Mouse (Mus musculus): ENCODE results near the gene Dync2li1. TPM values are rescaled to one million over a fixed set of nuclear protein-coding genes. Genes with fewer than 3 reads are reported as not detected.

Dync2li1 gene
- polyA plus RNA-seq, 1 experiment: 5.4 TPM

DNA sequence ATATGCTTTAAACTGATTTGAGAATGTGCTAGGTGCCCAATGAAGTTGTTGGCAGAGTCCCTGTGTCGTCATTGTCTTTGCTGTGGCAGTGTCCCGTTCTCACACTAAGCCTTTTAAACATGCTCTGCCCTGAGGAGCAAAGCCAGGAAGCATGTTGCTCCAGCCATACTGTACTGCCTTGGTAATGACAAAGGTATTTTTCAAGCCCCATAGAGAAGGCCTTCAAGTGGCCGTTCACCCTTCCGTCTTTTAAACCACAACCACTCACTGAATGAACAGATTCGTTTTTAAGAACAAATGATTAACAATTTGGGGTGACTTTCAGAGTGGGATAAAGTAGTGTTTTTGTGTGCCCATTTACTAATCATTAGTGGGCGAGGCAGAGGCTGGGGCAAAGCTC, 5.1 kb upstream of the Dync2li1 start:
- no peak overlapping the region for H3K4me3 ChIP-seq (ENCODE audit: insufficient read depth, low read depth, low read length)
- peaks cover 6% of the 10 kb centered on the region for H3K4me1 ChIP-seq (ENCODE audit: control insufficient read depth, insufficient read depth, insufficient read length, low read length)
- no peak overlapping the region for H3K27ac ChIP-seq (replicated peaks; ENCODE audit: low read depth, low read length)

GRCm38 (mm10) chr17:84622028-84622427, 4.3 kb upstream of the Dync2li1 start:
- Histone ChIP-seq H3K4me3 (ENCODE audit: insufficient read depth, low read depth, low read length) (no peak overlapping the region), H3K4me1 (ENCODE audit: control insufficient read depth, insufficient read depth, insufficient read length, low read length) (peaks cover 6% of the 10 kb centered on the region), H3K27ac (replicated peaks; ENCODE audit: low read depth, low read length) (no peak overlapping the region)

- Histone ChIP-seq H3K27ac (replicated peaks; ENCODE audit: low read depth, low read length) (no peak overlapping the region), H3K4me1 (ENCODE audit: control insufficient read depth, insufficient read depth, insufficient read length, low read length) (peaks cover 6% of the 10 kb centered on the region), H3K4me3 (ENCODE audit: insufficient read depth, low read depth, low read length) (no peak overlapping the region)
Observed at GRCm38 (mm10) chr17:84622873-84623272, 3.4 kb upstream of the Dync2li1 start.

- Histone ChIP-seq H3K27ac (replicated peaks; ENCODE audit: low read depth, low read length) (no peak overlapping the region), H3K4me3 (ENCODE audit: insufficient read depth, low read depth, low read length) (peak overlapping the region; percentile 27; the same call in 1 of the 2 replicates), H3K4me1 (ENCODE audit: control insufficient read depth, insufficient read depth, insufficient read length, low read length) (no peaks in the 10 kb centered on the region)
Observed at GRCm38 (mm10) chr17:84626857-84627305, 585 bp downstream of the Dync2li1 start.

GRCm38 (mm10) chr17:84627721-84628120, 1.4 kb downstream of the Dync2li1 start:
- no peak overlapping the region for H3K27ac ChIP-seq (replicated peaks; ENCODE audit: low read depth, low read length)
- H3K4me1 ChIP-seq (ENCODE audit: control insufficient read depth, insufficient read depth, insufficient read length, low read length): no peaks in the 10 kb centered on the region
- H3K4me3 ChIP-seq (ENCODE audit: insufficient read depth, low read depth, low read length): no peak overlapping the region

- Histone ChIP-seq H3K4me3 (ENCODE audit: insufficient read depth, low read depth, low read length) (no peak overlapping the region), H3K27ac (replicated peaks; ENCODE audit: low read depth, low read length) (no peak overlapping the region), H3K4me1 (ENCODE audit: control insufficient read depth, insufficient read depth, insufficient read length, low read length) (no peaks in the 10 kb centered on the region)
Observed at GRCm38 (mm10) chr17:84628611-84629010, 2.3 kb downstream of the Dync2li1 start.

DNA sequence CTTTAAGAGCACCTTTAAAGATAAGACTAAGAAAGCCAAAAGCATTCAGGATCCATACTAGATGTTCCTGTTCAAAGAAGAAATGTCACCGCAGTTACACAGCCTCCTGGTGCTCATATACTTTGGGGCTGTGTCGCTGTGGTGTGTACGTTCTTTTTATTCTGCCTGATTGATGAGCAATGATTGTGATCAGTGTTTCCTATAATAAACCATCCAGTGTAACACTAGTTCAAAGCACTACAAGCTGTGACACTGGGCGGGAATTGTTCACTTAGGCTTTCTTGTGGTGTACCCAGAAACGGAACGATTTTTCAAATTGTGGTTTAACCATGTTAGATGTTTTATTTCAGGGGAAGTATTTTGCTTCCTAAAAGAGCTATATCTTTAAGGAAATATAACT, 5.5 kb downstream of the Dync2li1 start:
- H3K4me1 ChIP-seq (ENCODE audit: control insufficient read depth, insufficient read depth, insufficient read length, low read length): no peaks in the 10 kb centered on the region
- no peak overlapping the region for H3K27ac ChIP-seq (replicated peaks; ENCODE audit: low read depth, low read length)
- no peak overlapping the region for H3K4me3 ChIP-seq (ENCODE audit: insufficient read depth, low read depth, low read length)

GRCm38 (mm10) chr17:84633443-84633842, 7.1 kb downstream of the Dync2li1 start:
- H3K4me3 ChIP-seq (ENCODE audit: insufficient read depth, low read depth, low read length): no peak overlapping the region
- no peak overlapping the region for H3K27ac ChIP-seq (replicated peaks; ENCODE audit: low read depth, low read length)
- no peaks in the 10 kb centered on the region for H3K4me1 ChIP-seq (ENCODE audit: control insufficient read depth, insufficient read depth, insufficient read length, low read length)

GRCm38 (mm10) chr17:84636328-84636727, 10.0 kb downstream of the Dync2li1 start:
- Histone ChIP-seq H3K27ac (replicated peaks; ENCODE audit: low read depth, low read length) (no peak overlapping the region), H3K4me3 (ENCODE audit: insufficient read depth, low read depth, low read length) (no peak overlapping the region), H3K4me1 (ENCODE audit: control insufficient read depth, insufficient read depth, insufficient read length, low read length) (peaks cover 3% of the 10 kb centered on the region; the same call in 1 of the 2 replicates)

DNA sequence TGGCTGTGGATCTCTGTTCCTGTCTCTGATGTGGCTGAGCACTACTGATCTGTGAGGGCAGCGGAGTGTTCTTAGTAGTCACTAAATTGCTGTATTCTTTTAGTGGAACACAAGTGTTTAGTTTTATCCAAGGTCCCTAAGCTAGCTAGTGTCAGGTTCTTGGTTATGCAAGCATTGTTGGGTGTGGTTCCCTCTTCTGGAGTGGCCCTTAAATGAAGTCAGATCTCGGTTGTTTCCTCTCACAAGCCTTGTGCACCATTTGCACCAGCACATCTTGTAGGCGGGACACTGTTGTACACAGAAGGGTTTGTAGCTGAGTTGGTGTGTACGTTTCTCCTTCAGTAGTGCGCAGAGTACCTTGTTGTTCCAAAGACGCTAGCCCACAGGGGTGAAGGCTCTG, 11.7 kb downstream of the Dync2li1 start:
- no peak overlapping the region for H3K27ac ChIP-seq (replicated peaks; ENCODE audit: low read depth, low read length)
- H3K4me1 ChIP-seq (ENCODE audit: control insufficient read depth, insufficient read depth, insufficient read length, low read length): peaks cover 3% of the 10 kb centered on the region; the same call in 1 of the 2 replicates
- H3K4me3 ChIP-seq (ENCODE audit: insufficient read depth, low read depth, low read length): no peak overlapping the region

DNA sequence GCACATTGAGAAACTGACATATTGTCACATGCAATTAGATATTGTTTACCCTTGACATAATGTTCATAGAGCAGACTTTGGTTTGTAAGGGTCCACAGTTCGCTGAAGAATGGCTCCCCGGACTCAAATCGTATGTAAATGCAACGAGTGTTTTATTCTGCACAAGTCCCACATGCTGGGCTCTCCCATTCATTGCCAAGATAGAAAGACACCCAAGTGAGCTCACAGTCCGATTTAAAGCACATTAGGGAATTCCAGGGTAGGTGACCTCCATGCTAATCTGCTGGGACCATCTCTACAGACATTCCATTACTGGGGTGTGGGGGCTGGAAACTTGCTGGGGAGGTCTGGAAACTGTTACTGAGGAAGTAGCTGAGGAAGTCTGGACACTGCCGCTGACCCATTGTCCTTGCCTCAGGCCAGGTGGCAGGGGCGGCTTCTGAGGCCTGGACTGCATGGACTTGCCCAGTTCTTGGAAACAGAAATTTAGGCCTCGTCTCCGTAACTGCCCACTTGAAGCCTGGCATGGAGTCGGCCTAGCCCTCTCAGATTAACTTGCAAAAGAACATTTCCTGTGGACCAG, 13.6 kb downstream of the Dync2li1 start:
- Histone ChIP-seq H3K4me1 (ENCODE audit: control insufficient read depth, insufficient read depth, insufficient read length, low read length) (peaks cover 3% of the 10 kb centered on the region; the same call in 1 of the 2 replicates), H3K27ac (replicated peaks; ENCODE audit: low read depth, low read length) (no peak overlapping the region), H3K4me3 (ENCODE audit: insufficient read depth, low read depth, low read length) (no peak overlapping the region)

DNA sequence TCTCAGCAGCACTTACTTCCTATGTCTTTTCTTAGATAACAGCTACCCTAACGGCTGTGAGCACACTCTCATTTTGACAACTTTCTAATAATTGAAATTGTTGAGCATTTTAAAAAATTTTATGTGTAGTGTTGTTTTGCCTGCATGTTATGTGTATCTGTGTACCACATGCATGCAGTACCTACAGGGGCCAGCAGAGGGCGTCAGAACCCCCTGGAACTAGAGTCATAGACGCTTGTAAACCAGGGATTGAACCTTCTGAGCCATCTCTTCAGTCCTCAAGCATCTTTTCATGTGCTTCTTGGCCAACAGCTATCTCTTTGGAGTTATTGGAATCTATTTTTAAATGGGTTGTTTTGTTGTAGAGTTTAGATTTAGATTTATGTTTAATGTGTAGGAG, 15.6 kb downstream of the Dync2li1 start:
- no peak overlapping the region for H3K4me3 ChIP-seq (ENCODE audit: insufficient read depth, low read depth, low read length)
- peaks cover 3% of the 10 kb centered on the region; the same call in 1 of the 2 replicates for H3K4me1 ChIP-seq (ENCODE audit: control insufficient read depth, insufficient read depth, insufficient read length, low read length)
- H3K27ac ChIP-seq (replicated peaks; ENCODE audit: low read depth, low read length): no peak overlapping the region

DNA sequence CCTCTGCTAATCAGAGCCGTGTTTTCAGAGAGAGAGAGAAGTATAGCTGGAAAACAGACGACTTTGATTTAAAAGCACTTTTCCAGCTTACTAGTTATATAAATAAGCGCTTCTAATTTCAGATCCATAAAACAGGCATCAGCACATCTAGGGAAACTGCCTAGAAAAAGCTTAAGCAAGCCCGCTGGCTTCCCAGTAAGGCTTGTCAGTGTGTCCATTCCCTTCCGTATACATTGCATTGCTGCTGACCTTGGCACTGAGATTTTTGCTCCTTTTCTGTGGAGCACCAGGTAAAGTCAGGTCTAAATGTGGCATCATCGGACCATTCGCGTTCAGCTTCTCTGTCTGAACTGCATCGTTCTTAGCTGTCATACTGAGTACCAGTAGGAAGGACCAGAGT, 16.0 kb downstream of the Dync2li1 start:
- no peak overlapping the region for H3K4me3 ChIP-seq (ENCODE audit: insufficient read depth, low read depth, low read length)
- peaks cover 3% of the 10 kb centered on the region; the same call in 1 of the 2 replicates for H3K4me1 ChIP-seq (ENCODE audit: control insufficient read depth, insufficient read depth, insufficient read length, low read length)
- H3K27ac ChIP-seq (replicated peaks; ENCODE audit: low read depth, low read length): no peak overlapping the region

GRCm38 (mm10) chr17:84644292-84645050, 18.2 kb downstream of the Dync2li1 start:
- Histone ChIP-seq H3K27ac (replicated peaks; ENCODE audit: low read depth, low read length) (no peak overlapping the region), H3K4me3 (ENCODE audit: insufficient read depth, low read depth, low read length) (no peak overlapping the region), H3K4me1 (ENCODE audit: control insufficient read depth, insufficient read depth, insufficient read length, low read length) (no peaks in the 10 kb centered on the region)

DNA sequence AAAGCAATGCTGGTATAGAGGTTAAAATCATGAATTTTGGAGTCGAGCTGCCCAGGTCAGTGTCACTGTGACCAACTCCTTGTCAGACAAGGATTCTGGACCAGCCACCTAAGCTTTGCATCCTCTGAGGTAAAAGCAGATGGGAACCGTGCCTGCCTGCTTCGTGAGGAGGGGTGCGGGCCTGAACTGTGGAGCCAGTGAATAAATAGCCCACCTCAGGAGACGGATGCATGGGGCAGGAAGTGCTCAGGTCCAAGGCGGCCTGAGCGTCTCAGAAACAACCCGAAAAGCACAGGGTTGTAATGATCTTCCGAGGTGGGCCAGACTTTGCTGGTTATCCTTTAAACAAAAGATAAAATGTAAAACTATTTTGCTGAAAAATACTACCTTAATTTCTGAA, 18.8 kb downstream of the Dync2li1 start:
- Histone ChIP-seq H3K4me1 (ENCODE audit: control insufficient read depth, insufficient read depth, insufficient read length, low read length) (no peaks in the 10 kb centered on the region), H3K4me3 (ENCODE audit: insufficient read depth, low read depth, low read length) (no peak overlapping the region), H3K27ac (replicated peaks; ENCODE audit: low read depth, low read length) (no peak overlapping the region)

DNA sequence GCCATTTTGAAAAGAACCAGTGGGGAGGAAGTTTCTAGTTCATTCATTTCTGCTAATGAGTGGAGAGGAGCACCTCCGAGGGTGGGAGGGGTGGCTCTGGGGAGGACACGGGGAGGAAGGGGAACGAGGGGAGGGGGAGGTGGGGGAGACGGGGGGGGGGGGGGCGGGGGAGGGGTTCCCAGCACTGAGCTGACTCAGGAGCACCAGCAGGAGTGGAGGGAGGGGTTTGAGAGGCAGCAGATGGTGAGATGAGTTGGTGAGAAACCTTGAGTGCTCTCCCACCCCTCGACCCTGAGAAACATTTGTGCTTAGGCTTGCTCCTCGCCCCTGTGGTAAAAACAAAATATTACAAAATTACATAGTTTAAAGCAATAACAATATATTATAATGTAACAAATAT, 19.6 kb downstream of the Dync2li1 start:
- H3K27ac ChIP-seq (replicated peaks; ENCODE audit: low read depth, low read length): no peak overlapping the region
- H3K4me1 ChIP-seq (ENCODE audit: control insufficient read depth, insufficient read depth, insufficient read length, low read length): no peaks in the 10 kb centered on the region
- H3K4me3 ChIP-seq (ENCODE audit: insufficient read depth, low read depth, low read length): no peak overlapping the region
